Mouse (Mus musculus) spleen, postnatal 10 days (tissue): ENCODE measurements around the gene Synpr.

Experiments used
- DNase-seq, 2 experiments: peaks; one replicate each; pipeline ENCODE4 v3.0.0; 2021 to 2022; ENCODE audit warnings: low spot score in 2 of 2

Gene Synpr

GRCm38 (mm10) chr14:13551209-13551608 is 266.6 kb downstream of the Synpr start:
- DNase-seq: no peak

- DNase-seq: no peak
Measured at GRCm38 (mm10) chr14:13553616-13554370, 269.2 kb downstream of the Synpr start.

- DNase-seq: no peak
Measured at GRCm38 (mm10) chr14:13554631-13555030, 270.1 kb downstream of the Synpr start.

- no peak for DNase-seq
Measured at GRCm38 (mm10) chr14:13558117-13558516, 273.5 kb downstream of the Synpr start.

- no peak for DNase-seq
Measured at GRCm38 (mm10) chr14:13567250-13567649, 282.7 kb downstream of the Synpr start.

- DNase-seq: no peak
Measured at GRCm38 (mm10) chr14:13567996-13568395, 283.4 kb downstream of the Synpr start.

GRCm38 (mm10) chr14:13571941-13572340 is 287.4 kb downstream of the Synpr start:
- no peak for DNase-seq

GRCm38 (mm10) chr14:13572530-13572929 is 287.9 kb downstream of the Synpr start:
- DNase-seq: no peak

GRCm38 (mm10) chr14:13578101-13578500 is 293.5 kb downstream of the Synpr start:
- no peak for DNase-seq

GRCm38 (mm10) chr14:13578744-13579143 is 294.2 kb downstream of the Synpr start:
- no peak for DNase-seq

GRCm38 (mm10) chr14:13593321-13593940 is 308.9 kb downstream of the Synpr start:
- no peak for DNase-seq

- DNase-seq: no peak
Measured at GRCm38 (mm10) chr14:13596251-13596650, 311.7 kb downstream of the Synpr start.

- DNase-seq: no peak
Measured at GRCm38 (mm10) chr14:13597204-13597603, 312.6 kb downstream of the Synpr start.

- DNase-seq: no peak
Measured at GRCm38 (mm10) chr14:13620531-13620930, 336.0 kb downstream of the Synpr start.

- no peak for DNase-seq
Measured at GRCm38 (mm10) chr14:13649865-13650264, 365.3 kb downstream of the Synpr start.

- DNase-seq: no peak
Measured at GRCm38 (mm10) chr14:13651039-13651438, 366.5 kb downstream of the Synpr start.

- DNase-seq: no peak
Measured at GRCm38 (mm10) chr14:13651541-13652298, 367.1 kb downstream of the Synpr start.
